Mouse (Mus musculus): ENCODE measurements around the gene Atxn1.

DNA sequence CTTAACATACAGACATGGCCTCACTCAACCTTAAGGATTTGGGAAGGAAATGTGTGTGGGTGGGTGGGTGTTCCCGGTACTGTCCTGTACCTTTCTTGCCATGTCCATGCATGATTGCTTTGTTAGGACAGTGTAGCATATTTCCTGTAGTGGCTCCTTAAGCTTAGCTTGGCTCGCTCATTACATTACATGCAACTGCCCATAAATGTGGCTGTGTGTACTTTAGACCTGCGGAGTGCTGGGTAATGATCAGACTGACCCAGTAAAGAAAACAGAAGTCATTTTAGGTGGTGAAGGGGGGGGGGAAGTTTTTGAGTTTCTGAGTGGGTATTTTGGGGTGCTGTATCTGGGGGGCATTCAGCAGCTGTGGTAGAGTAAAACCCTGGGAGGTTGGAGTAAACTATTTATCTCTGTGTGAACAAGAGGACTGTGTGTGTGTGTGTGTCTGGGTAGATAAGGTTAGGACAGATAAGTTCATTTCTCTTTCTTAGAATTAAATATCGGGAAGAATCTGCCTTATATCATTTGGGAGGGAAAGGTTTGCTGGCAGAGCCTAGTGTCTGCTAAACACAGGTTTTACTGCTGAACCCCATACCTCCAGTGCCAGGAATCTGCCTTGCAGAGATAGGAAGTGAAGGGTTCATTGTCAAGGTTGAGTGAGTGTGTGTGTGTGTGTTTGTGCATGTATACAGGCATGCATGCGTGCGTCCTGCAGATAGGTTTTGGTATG, 452.9 kb downstream of the Atxn1 start:
- TF ChIP-seq POLR2A (IDR thresholded peaks at IDR 0.05; ENCODE audit: insufficient read depth, low read depth, low read length) (no peak), CTCF (IDR thresholded peaks at IDR 0.05) (no peak)

Data from heart, adult 2 months (tissue).